Mouse (Mus musculus): Measurements from ENCODE around the gene Cachd1.

The Cachd1 gene

GRCm38 (mm10) chr4:101068786-101069153 is 292.3 kb downstream of the Cachd1 start, which contains the start of gene Raver2:
Gene Raver2 (plus strand): TSS chr4:101068983.
- peak; percentile 12 for DNase-seq (ENCODE audit: low spot score)

GRCm38 (mm10) chr4:101069154-101069971 is 292.9 kb downstream of the Cachd1 start:
- peak; percentile 13 for DNase-seq (ENCODE audit: low spot score)

- DNase-seq (ENCODE audit: low spot score), result no peak
These were observed 295.1 kb downstream of the Cachd1 start for GRCm38 (mm10) chr4:101071570-101071969.

GRCm38 (mm10) chr4:101076425-101076824 is 299.9 kb downstream of the Cachd1 start:
- DNase-seq (ENCODE audit: low spot score), result no peak

Measured in urinary bladder, postnatal 10 days (tissue).